Mouse (Mus musculus): ENCODE data around the gene Icosl.
"Not testable (repeated sequence)": the region's sequence is repeated elsewhere in the genome, so short reads cannot be mapped to it uniquely, and the experiment has no call there.

Icosl gene

DNA sequence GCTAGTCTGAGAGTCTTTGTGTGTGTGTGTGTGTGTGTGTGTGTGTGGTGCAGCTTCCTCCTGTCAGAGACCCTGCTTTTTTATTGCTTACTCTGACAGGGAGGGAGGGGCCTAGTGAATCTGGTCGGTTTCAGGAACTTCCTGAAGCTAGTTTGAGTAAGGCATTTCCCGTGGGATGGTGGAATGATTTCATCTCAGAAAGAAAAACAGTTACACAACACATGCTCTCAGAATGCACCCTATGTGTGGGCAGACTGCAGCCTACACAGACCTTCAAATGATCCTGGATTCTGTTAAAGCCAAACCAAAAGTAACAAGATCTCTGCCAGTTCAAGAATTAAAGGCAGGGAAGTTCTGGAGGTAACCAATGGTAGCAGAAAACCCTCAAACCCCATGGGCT lies 46.1 kb downstream of the Icosl start:
- in situ Hi-C loops (cut with MboI, MseI) = no loop called here

DNA sequence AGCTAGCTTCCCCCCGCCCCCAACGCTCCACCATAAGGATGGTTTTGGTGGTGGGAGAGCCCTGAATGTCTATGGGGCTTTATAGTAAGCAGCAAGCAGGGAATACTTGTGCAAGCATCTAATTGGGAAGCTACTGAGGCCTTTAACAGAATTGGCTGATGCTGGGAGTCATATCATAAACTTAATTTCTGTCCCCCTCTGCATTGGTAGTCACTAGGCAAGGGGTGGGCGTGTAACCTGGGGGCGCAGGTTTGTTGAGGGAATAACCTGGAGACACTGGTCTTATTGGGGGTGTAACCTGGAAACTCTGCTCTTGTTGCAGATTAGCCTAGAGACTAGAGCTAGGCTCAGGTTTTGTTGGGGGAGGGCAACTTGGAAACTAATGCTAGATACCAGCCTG lies 50.3 kb downstream of the Icosl start:
- in situ Hi-C loops (cut with MboI, MseI) = no loop called here

- in situ Hi-C loops (cut with MboI, MseI) = not testable (repeated sequence)
Observed at GRCm38 (mm10) chr10:78124137-78124536, 55.0 kb downstream of the Icosl start.

DNA sequence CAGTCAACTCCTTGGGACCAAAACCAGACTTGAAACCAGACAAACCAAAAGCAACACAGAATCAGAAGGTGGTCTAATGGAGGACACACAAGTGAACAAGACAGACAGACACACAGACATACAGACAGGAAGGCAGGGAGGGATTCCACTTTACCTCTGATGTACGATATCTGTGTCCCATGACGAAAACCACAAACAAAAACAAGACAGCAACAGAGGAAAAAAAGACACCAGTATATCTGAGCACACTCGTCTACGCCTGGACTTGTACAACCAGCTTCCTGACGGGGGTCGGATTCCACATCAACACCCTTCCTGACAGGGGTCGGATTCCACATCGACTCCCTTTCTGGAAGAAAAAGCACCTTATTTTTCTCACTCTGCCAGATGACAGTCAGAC lies 56.0 kb downstream of the Icosl start:
- in situ Hi-C loops (cut with MboI, MseI) = not testable (repeated sequence)

DNA sequence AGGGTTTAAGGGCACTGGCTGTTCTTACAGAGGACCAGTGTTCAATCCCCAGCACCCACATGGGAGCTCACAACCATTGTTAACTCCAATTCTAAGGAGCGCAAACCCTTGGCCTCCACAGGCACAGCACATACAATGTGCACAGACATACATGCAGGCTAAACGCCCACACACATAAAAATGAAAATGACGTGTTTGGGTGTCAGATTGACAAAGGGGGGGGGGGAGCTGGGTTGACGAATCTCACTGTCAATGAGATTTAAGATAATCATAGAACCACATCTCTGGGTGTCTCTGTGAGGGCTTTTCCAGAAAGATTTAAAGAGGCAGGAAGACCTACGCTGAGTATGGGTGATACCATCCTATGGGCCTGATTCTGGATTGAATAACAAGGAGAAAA lies 57.2 kb downstream of the Icosl start:
- in situ Hi-C loops (cut with MboI, MseI) = no loop called here

DNA sequence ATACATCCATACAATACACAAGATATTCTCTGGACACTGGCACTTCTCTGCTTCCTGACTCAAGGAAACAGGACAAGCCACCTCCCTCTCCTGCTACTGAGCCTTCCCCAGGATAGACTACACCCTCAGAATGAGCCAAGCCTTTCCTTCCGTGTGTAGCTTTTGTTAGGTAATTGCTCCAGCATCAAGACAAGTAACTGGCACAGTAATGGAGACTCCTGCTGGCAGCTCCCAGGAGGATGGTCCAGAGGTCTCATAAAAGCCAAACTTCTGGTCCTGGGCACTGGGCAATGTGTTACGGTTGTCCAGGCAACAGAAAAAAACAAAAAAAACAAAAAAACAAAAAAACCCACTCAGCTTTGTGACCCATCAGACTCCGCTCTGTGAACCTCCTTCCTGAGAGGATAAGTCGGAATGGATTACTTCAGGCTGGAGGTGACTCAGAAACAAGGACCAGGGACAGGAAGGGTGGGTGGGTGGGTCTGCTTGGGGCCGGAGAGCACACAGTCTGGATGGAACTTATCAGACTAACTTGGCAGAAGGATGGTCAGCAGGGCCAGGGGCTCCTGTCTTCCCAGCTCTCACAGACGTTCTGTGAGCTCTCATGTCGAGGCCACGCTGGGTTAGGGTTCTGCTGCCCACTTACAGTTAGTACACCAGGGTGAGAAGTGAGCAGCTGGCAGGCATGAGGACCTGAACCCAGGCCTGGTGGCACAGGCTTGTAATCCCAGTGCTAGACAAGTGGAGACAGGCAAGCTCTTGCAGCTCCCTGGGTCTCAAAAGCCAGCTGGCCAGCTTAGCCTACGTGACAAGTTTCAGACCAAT lies 58.2 kb downstream of the Icosl start:
- in situ Hi-C loops (cut with MboI, MseI) = no loop called here

- in situ Hi-C loops (cut with MboI, MseI) = no loop called here
Observed at GRCm38 (mm10) chr10:78127931-78128330, 58.8 kb downstream of the Icosl start.

- in situ Hi-C loops (cut with MboI, MseI) = no loop called here
Observed at GRCm38 (mm10) chr10:78128647-78129046, 59.5 kb downstream of the Icosl start.

DNA sequence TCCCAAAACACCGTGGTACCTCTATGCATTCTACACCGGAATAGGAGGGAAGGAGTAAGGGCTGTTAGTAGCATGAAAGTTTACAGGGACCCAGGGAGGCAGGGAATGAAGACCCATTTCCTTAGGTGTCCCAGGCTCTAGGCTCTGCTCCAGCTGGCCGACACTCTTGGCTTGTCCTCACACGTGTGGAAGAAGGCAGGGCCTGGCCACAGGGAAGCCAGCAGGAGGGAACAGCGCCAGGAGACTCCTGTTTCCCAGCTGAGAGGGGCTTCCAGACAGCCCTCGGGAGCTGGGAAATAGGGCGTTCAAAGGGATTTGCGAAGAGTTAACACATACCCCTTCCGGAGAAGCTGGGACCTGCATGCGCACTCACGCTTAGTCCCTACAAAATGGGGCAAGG lies 60.3 kb downstream of the Icosl start:
- in situ Hi-C loops (cut with MboI, MseI) = no loop called here

GRCm38 (mm10) chr10:78129998-78130397 lies 60.9 kb downstream of the Icosl start:
- in situ Hi-C loops (cut with MboI, MseI) = no loop called here
